Mouse (Mus musculus): ENCODE measurements around the gene Snd1. TPM values are rescaled to one million over a fixed set of nuclear protein-coding genes. Genes with fewer than 3 reads are reported as not detected.

Snd1 gene
- total RNA-seq, 2 experiments from 2014 or later: 19.8 to 24.8 TPM

GRCm38 (mm10) chr6:28819509-28820358 lies 344.8 kb downstream of the Snd1 start:
- ATAC-seq (replicated peaks; ENCODE audit: low FRiP score, poor library complexity, severe bottlenecking): no peak

- ATAC-seq (replicated peaks; ENCODE audit: low FRiP score, poor library complexity, severe bottlenecking): no peak
Observed at GRCm38 (mm10) chr6:28822296-28822695, 347.4 kb downstream of the Snd1 start.

- ATAC-seq (replicated peaks; ENCODE audit: low FRiP score, poor library complexity, severe bottlenecking): no peak
Observed at GRCm38 (mm10) chr6:28823375-28823774, 348.4 kb downstream of the Snd1 start.

- ATAC-seq (replicated peaks; ENCODE audit: low FRiP score, poor library complexity, severe bottlenecking): no peak
Observed at GRCm38 (mm10) chr6:28823802-28824201, 348.9 kb downstream of the Snd1 start.

- ATAC-seq (replicated peaks; ENCODE audit: low FRiP score, poor library complexity, severe bottlenecking): no peak
Observed at GRCm38 (mm10) chr6:28825894-28826293, 351.0 kb downstream of the Snd1 start.

GRCm38 (mm10) chr6:28826689-28827389 lies 351.9 kb downstream of the Snd1 start:
- no peak for ATAC-seq (replicated peaks; ENCODE audit: low FRiP score, poor library complexity, severe bottlenecking)

- no peak for ATAC-seq (replicated peaks; ENCODE audit: low FRiP score, poor library complexity, severe bottlenecking)
Observed at GRCm38 (mm10) chr6:28827565-28827964, 352.6 kb downstream of the Snd1 start.

GRCm38 (mm10) chr6:28828593-28828992 lies 353.7 kb downstream of the Snd1 start:
- ATAC-seq (replicated peaks; ENCODE audit: low FRiP score, poor library complexity, severe bottlenecking): no peak

GRCm38 (mm10) chr6:28830306-28830705 lies 355.4 kb downstream of the Snd1 start:
- no peak for ATAC-seq (replicated peaks; ENCODE audit: low FRiP score, poor library complexity, severe bottlenecking)

GRCm38 (mm10) chr6:28831011-28831853 lies 356.3 kb downstream of the Snd1 start, which contains the start of gene Lrrc4:
TSS of gene Lrrc4 (minus strand) at chr6:28831747.
- no peak for ATAC-seq (replicated peaks; ENCODE audit: low FRiP score, poor library complexity, severe bottlenecking)

- ATAC-seq (replicated peaks; ENCODE audit: low FRiP score, poor library complexity, severe bottlenecking): no peak
Observed at GRCm38 (mm10) chr6:28831854-28832750, 357.2 kb downstream of the Snd1 start.

GRCm38 (mm10) chr6:28832751-28833291 lies 357.9 kb downstream of the Snd1 start:
- ATAC-seq (replicated peaks; ENCODE audit: low FRiP score, poor library complexity, severe bottlenecking): no peak

- ATAC-seq (replicated peaks; ENCODE audit: low FRiP score, poor library complexity, severe bottlenecking): no peak
Observed at GRCm38 (mm10) chr6:28833380-28833822, 358.5 kb downstream of the Snd1 start.

GRCm38 (mm10) chr6:28834046-28834445 lies 359.1 kb downstream of the Snd1 start:
- no peak for ATAC-seq (replicated peaks; ENCODE audit: low FRiP score, poor library complexity, severe bottlenecking)

GRCm38 (mm10) chr6:28836600-28836999 lies 361.7 kb downstream of the Snd1 start:
- no peak for ATAC-seq (replicated peaks; ENCODE audit: low FRiP score, poor library complexity, severe bottlenecking)

GRCm38 (mm10) chr6:28841569-28841968 lies 366.6 kb downstream of the Snd1 start:
- ATAC-seq (replicated peaks; ENCODE audit: low FRiP score, poor library complexity, severe bottlenecking): no peak

GRCm38 (mm10) chr6:28842375-28843276 lies 367.7 kb downstream of the Snd1 start:
- ATAC-seq (replicated peaks; ENCODE audit: low FRiP score, poor library complexity, severe bottlenecking): no peak

GRCm38 (mm10) chr6:28845610-28846009 lies 370.7 kb downstream of the Snd1 start:
- no peak for ATAC-seq (replicated peaks; ENCODE audit: low FRiP score, poor library complexity, severe bottlenecking)

Data from erythroblast, adult 5-6 weeks (primary cell).